30 mouse cellular contexts compared by ENCODE assay signal in genomic region chr2:103336000-103336399, GRCm38 (mm10). TPM values are rescaled to one million over a fixed set of nuclear protein-coding genes. Genes with fewer than 3 reads are reported as not detected.
"Had no signal": no experiment of that assay in that cellular context is flagged by ENCODE, and none has a peak within 500 bp of the region (broad histone marks: within the 10 kb centered on the region; RNA-seq: fewer than 3 reads in every experiment).

No protein-coding gene starts in this region.

- H3K9me3 ChIP-seq: heart, embryonic 13.5 days; heart, embryonic 15.5 days; hindbrain, embryonic 10.5 days; hindbrain, embryonic 12.5 days; kidney, embryonic 15.5 days; limb, embryonic 10.5 days; limb, embryonic 12.5 days; liver, embryonic 13.5 days; liver, embryonic 15.5 days had no signal

- H3K9ac ChIP-seq: heart, embryonic 13.5 days; heart, embryonic 15.5 days; hindbrain, embryonic 12.5 days; hindbrain, embryonic 14.5 days; kidney, embryonic 15.5 days; limb, embryonic 12.5 days; liver, embryonic 13.5 days; liver, embryonic 15.5 days had no signal

- H3K36me3 ChIP-seq: heart, embryonic 13.5 days; heart, embryonic 15.5 days; hindbrain, embryonic 10.5 days; hindbrain, embryonic 12.5 days; kidney, embryonic 15.5 days; limb, embryonic 10.5 days; limb, embryonic 12.5 days; liver, embryonic 13.5 days; liver, embryonic 15.5 days had no signal

- H3K27ac ChIP-seq: gastrocnemius, adult 2 months; heart, embryonic 13.5 days; heart, embryonic 15.5 days; hindbrain, embryonic 10.5 days; hindbrain, embryonic 12.5 days; hindbrain, embryonic 14.5 days; kidney, embryonic 15.5 days; kidney, postnatal 0 days; limb, embryonic 10.5 days; limb, embryonic 12.5 days; liver, embryonic 15.5 days had no signal

- H3K27me3 ChIP-seq: heart, embryonic 15.5 days; hindbrain, embryonic 12.5 days; kidney, embryonic 15.5 days; limb, embryonic 12.5 days; liver, embryonic 13.5 days; liver, embryonic 15.5 days had no signal

- H3K4me3 ChIP-seq: gastrocnemius, adult 2 months; heart, embryonic 13.5 days; heart, embryonic 15.5 days; hindbrain, embryonic 10.5 days; hindbrain, embryonic 12.5 days; kidney, embryonic 15.5 days; limb, embryonic 10.5 days; limb, embryonic 12.5 days; liver, embryonic 13.5 days; liver, embryonic 15.5 days had no signal

- H3K4me2 ChIP-seq: heart, embryonic 11.5 days; heart, embryonic 13.5 days; heart, embryonic 15.5 days; hindbrain, embryonic 12.5 days; hindbrain, embryonic 14.5 days; kidney, embryonic 15.5 days; limb, embryonic 12.5 days; liver, embryonic 11.5 days; liver, embryonic 13.5 days had no signal

- H3K4me1 ChIP-seq: heart, embryonic 13.5 days; heart, embryonic 15.5 days; hindbrain, embryonic 12.5 days; kidney, embryonic 15.5 days; limb, embryonic 10.5 days; limb, embryonic 12.5 days had no signal

- ATAC-seq: inflammation-experienced regulatory T-cells, adult 6 months had no signal

- DNase-seq: gastrocnemius, adult 2 months; gastrocnemius, postnatal 10 days; gastrocnemius, postnatal 25 days; heart, postnatal 4 days; kidney, adult 11 months; kidney, adult 2 months; kidney, adult 9 months; kidney, postnatal 14 days; kidney, postnatal 36 days had no signal

RNA-seq across cellular contexts. Expression of gene Ehf, which starts 32.9 kb away (rescaled TPM):
- total RNA-seq: gastrocnemius, postnatal 10 days; gastrocnemius, postnatal 25 days; granulocyte monocyte progenitor cell, adult 5-6 weeks; heart, postnatal 25 days; heart, postnatal 4 days; layer of hippocampus, adult 18-20 months; layer of hippocampus, adult 8-10 months; layer of hippocampus, postnatal 14 days; layer of hippocampus, postnatal 36 days had no signal
- polyA plus RNA-seq: heart, postnatal 0 days; hindbrain, embryonic 12.5 days had no signal
